Mouse (Mus musculus) adrenal gland, postnatal 10 days (tissue): ENCODE results near the gene Drd3. TPM values are rescaled to one million over a fixed set of nuclear protein-coding genes. Genes with fewer than 3 reads are reported as not detected.

Source experiments
- DNase-seq: peaks from one replicate; pipeline ENCODE4 v3.0.0; 2021; ENCODE audit warnings: mixed read lengths
- microRNA-seq: library from miRNA; unstranded; fragments of <30 nt; microRNA quantifications from one replicate; pipeline ENCODE4 v1.2.0, GENCODE M21; 2021
- total RNA-seq, 2 experiments: library from RNA; stranded (reverse); gene quantifications; 2 replicates each; pipeline ENCODE4 v1.2.3; 2021

Gene Drd3
- total RNA-seq, 2 experiments from 2014 or later: not detected

DNA sequence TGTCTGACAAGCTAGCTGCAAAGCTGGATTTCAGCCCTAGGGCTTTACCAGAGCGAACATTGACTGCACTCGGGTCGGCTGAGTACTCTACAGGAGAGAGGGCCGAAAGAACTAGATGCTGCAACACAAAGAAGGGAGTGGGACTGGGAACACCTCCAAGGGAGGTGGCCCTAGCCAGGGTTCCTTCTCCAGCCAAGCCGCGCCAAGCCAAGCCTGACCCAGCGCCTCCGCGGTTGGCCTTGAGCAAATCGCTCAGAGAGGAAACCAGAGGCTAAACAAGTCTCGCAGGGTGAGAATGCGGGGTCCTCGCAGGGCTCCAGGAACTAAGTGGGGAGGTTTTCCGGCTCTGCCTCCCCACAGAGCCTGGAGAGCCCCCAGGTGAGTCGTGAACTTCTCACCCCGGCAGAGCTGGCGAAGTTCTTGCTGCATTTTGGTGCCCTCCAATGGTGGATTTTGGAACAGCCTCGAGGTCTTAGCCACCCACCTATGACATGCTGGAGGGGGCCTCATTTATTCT, 48.0 kb downstream of the Drd3 start:
- DNase-seq: peak; percentile 83

DNA sequence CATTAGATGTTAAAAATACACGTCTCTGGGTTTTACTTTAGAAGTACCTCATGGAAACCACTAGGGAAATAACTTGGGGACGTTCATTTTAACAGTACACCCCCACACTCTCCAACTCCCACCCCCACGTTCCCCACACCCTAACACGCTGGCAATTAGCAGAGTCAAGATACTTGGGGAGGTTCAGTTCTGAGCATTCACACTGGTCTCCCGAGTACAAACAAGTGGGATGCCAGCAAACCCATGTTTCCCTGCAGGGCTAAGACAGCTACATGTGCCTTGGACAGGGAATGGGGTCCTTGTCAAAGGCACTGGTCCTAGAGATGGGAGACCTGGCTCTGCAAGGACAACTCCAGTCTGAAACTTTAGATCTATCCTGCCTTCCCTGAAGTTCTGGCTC, 48.6 kb downstream of the Drd3 start:
- no peak for DNase-seq

DNA sequence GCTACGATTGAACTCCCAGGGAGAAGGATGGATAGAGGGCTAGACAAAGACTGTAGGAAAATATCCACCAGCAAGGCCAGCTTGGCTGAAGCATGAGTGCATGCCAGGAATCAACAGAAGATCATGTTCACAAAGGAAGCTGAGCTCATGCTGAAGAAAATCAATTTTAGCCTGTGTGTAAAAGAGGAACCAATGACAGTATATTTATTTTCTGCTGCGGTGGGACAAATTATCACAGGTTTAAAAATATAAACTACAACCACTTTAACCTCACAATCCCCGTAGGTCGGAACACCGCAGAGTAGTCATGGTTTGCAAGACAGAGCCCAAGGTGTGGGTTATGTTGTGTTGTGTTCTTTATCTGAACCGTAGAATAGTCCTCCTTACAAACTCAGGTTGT, 50.5 kb downstream of the Drd3 start:
- no peak for DNase-seq

DNA sequence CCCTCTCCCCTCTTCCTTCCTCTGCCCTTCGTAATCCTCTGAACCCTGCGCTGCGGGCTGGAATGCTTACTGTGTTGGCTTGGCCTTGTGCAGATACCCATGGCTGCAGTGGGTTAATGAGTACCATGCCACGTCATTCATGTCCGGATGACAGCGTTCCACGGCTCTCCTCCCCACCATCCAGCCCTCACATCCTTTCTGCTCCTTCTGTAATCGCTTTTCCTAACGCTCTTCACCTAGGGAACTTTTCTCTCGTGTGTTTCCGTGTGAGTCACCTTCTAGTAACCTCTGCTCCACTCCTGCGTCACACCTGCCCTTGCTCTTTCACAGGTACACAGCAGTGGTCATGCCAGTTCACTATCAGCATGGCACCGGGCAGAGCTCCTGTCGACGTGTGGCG, 53.2 kb downstream of the Drd3 start:
- DNase-seq: no peak

DNA sequence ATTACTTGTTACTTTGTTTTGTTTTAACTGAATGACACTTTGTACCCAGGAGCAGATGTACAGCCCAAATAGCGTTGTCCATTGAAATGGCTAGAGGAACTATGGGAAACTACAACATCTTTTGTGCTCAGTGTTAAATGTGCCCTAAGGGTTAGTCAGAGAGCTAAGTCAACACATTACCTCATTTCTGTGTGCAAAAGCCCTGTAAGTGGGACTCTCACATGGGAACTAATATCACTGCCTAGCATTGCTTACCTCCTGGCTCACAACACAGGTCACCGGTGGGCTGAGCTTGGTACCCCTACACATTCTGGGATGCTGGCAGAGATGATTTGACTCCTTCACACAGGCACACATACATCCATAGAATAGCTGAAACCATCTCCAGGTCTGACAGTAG, 55.6 kb downstream of the Drd3 start:
- no peak for DNase-seq

DNA sequence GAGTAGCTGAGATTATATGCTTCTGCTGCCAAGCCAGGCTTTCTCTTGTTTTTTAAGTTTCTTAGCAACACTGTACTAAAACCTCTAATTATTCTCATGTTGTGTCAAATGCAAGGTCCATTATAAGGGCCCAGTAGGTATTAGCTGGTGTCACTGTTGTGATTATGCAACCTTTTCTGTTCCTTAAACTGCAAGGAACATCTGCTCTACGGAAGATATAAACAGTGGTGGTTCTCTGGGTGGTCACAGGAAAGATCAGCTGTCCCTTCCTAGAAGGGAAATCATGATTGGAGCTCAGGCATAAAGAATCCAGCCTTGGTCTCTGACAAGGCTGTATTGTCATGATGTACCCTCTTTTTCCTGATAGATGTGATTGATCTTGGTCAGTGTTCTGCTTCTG, 57.6 kb downstream of the Drd3 start:
- DNase-seq: no peak

DNA sequence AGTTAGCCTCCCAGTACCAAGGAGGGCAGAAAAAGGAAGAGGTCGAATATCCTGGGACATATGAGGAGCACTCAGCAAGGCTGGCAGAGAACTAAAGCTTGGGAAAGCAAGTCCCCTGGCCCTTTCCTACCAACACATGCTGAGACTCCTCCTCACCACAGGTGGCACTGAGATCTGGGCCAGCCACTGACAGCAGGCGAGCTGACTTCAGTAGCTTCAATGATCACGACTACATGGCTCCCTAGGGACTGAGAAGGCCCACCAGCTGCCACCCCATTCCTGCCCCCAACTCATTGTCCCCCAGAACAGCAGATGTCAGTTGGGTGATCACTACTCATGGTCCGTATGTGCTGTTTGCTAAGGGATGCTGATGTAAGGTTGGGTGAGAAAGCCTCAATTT, 60.8 kb downstream of the Drd3 start:
- no peak for DNase-seq

DNA sequence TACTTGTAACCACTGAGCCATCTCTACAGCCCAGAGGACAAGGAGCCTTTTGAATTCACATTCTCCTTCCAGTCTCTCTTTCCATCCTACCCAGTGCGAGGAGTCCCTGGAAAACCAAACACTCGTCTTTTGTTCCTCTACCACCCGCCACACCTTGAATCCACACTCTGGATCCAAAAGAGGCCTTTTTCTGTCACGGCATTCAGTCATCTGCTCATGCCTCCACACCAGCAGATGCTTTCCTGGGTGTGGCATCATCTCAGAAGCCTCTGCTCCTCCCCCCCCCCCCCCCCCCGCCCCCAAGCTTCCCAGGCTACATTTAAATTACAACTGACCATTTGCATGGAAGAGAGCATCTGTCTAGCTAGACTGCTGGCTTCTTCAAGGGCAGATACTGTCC, 62.5 kb downstream of the Drd3 start:
- no peak for DNase-seq

DNA sequence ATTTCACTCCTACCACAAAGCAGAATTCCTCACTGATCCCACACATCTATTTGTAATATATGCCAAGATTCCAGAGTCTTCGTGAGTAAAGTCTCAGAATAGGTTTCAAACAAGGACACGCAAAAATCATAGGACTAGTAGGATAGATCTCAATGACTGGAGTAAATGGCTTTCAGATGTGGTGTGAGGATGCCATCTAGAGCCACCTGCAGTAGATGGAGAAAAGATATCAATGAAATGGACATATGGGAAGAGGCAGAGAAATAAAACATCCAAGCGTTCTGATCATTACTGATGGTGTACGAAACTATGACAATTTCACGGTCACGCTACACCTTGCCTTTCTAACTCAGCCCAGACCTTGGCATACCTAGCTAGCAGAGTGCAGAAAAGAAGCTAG, 64.6 kb downstream of the Drd3 start:
- no peak for DNase-seq

DNA sequence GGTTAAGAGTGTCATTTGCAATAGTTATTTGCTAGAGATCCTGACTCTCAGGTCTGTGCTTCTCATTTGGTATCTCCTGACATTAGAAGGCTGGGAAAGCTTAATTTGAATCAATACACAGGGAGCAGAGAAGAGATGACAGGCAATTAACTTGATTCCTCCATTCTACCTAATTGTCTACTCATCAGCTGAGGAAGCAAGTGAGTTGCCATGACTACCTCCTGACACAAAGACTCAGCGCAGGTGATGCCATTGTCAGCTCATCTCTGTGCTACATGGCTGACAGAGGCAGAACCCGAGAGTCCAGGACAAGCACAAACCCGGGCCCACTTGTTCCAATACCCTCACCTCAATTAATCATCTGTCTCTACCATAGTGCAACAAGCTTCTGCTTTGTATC, 73.7 kb downstream of the Drd3 start:
- no peak for DNase-seq

DNA sequence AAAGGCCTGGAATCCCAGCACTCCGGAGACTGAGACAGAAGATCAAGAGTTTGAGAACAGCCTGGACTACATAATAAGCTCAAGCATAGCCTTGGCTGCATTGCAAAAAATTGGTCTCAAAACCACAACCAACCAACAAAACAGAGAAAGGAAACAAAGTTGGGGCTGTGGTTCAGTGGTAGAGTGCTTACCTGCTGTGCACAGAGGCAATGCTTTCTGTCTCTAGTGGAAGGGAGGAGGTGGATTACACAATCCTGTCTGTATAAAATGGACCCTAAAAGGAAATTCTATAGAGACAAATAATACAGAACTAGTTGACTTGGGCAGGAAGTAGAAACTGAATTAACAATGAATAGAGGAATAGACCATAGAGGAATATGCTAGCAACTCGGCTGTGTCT, 78.1 kb downstream of the Drd3 start:
- no peak for DNase-seq

DNA sequence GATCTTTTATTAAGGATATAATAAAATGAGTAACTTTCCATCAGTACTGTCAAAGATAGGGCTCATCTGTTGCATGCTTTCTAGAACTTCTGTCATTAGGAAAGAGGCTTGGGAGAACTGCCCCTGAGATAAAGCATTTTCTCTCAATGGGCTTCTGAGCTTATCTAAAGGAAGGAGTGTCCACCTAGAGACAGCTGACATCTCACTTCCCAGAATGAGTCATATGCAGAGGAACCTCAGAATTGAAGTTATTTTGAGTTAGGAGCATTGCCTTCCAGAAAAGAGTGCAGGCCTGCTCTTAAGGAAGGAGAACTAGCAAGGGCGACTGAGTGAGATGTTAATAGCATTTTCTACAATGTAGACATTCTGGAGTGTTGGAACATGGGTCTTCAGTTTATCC, 87.4 kb downstream of the Drd3 start:
- DNase-seq: no peak

DNA sequence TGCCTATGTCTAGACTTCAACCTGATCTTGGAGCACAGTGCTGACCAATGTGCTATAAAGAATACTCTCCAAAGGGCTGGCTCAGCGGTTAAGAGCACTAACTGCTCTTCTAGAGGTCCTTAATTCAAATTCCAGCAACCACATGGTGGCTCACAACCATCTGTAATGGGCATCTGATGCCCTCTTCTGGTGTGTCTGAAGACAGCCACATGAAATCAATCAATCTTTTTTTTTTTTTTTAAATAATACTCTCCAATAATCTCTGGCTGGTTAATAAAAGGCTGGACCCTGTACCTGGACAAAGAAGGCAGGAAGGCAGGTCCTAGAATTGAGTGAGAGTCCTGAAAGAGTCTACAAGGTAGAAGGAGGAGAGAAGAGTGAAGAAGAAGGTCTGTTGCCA, 96.0 kb downstream of the Drd3 start:
- DNase-seq: no peak

DNA sequence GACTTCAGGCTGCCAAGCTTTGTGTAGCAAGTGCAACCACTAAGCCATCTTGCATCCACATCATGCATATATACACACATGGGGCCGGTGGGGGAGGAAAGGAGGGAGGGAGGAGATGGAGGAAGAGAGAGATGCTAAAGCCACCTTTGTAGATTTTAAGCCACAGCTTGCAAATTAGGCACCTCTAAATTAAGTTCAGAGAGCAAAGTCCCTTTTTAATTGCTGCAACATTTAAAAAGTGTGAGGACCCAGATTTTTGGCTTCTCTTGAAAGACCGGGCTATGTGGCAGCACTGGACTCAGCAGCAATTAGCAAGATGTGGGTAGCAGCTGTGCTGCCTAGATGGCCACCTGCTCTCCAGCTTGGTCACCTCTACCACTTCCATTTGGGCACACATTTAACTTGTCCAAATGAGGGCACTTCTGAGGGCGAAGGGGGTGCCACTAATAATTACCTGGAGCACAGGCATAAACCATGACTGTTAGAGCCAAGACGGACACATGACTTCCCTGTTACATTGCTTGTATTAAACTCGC, 105.2 kb downstream of the Drd3 start:
- DNase-seq: no peak

DNA sequence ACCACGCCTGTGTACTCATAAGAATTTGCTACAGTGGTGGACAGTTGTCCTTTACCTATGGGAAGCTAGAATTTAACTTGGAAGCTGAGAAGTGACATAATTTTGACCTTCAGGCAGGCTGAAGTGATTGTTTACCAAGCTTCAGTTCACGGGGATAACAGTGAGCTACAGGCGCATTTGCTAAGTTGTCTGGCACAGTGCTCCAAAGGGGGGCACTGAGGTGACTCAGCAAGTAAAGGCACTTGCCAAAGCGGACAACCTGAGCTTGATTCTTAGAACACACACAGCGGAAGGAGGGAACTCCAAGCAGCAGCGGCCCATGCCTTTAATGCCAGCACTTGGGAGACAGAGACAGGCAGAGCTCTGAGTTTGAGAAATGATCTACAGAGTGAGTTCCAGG, 106.8 kb downstream of the Drd3 start:
- no peak for DNase-seq

DNA sequence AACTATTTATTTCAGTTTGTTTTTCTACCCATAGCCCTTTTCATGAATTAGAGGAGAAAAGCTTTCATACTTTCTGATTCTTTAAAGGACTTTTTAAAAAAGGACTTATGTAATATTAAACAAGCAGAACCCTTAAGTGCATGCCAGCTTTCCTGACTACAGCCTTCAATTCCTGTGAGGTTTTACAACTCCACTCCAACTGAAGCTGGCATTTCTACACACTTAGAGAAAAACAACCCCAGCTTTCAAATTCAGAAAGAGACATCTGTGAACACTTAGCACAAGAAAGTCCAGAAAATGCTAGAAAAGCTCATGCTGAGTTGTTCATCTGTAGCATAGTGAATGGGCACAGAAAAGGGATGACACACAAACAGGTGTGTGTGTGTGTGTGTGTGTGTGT, 116.0 kb downstream of the Drd3 start:
- no peak for DNase-seq

DNA sequence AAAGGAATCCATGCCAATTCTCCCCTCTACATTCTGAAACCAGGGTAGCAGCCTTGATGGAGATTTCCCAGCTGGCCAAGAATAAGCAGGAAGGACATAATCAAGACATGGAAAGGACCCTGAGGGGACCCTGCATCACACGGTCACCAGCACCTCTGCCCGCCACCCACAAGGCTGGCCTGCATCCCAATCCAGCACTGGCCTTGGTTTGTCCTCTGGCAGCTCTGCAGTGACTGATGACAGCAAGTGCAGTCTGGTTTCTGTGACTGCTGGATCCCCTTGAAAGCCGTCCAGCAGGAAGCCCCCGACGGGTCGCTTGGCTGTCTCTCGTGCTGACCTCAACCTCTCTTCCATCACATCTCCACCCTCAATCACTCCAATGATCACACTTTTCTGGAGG, 117.6 kb downstream of the Drd3 start:
- DNase-seq: peak; percentile 65

Small RNAs within 50 kb of the gene (microRNA-seq; reads per million reads assigned to microRNA genes)
- not detected for gene Gm25996

Other genes with a start within 250 kb of the Drd3 start
- gene Tigit, start 89.9 kb upstream of the Drd3 start, total RNA-seq: not detected
- gene Ccdc191, start 135.8 kb downstream of the Drd3 start, total RNA-seq: 1 to 10 TPM; 4.5 to 7.2 TPM
- 10 to 100 TPM; 26.8 to 34.0 TPM for gene Qtrt2, start 172.8 kb downstream of the Drd3 start, total RNA-seq
- gene Zdhhc23, start 225.8 kb downstream of the Drd3 start, total RNA-seq: 1 to 10 TPM; 1.5 to 2.2 TPM